Mouse (Mus musculus) urinary bladder, postnatal 4 days (tissue): ENCODE measurements around the gene Neurl4.
A peak's percentile ranks its signal among the peaks of the same experiment; 100 is the strongest.
"Not testable (repeated sequence)": the region's sequence is repeated elsewhere in the genome, so short reads cannot be mapped to it uniquely, and the experiment has no call there.

ENCODE experiments used
- DNase-seq, 2 experiments: peaks; one replicate each; pipeline ENCODE4 v3.0.0; 2021 to 2022; ENCODE audit warnings: low spot score in 2 of 2

The Neurl4 gene

GRCm38 (mm10) chr11:69900471-69901405, at the start of gene Neurl4, which contains the start of gene 2810408A11Rik:
Neurl4 (plus strand) TSS chr11:69901072.
2810408A11Rik (minus strand) TSS chr11:69900987.
- DNase-seq: peak; percentile 86 to 87

DNA sequence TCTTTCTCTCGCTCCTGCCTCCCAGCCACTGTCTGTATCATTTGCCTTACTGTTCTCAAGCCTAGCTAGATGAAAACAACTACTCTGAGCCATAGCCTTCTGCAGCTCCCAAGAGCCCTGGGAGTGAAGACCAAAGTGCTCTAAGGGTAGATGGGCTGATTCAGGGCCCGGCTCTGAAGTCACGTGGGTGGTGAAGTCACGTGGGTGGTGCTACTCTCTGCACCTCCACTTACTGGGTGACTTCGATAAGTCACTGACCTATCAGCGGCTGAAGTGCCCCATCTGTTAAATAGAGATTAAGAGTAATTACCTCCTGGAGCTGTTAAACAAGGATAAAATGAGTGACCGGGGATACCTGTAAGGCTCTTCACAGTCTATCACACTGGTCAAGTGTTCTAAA, 46.9 kb upstream of the Neurl4 start:
- no peak for DNase-seq

DNA sequence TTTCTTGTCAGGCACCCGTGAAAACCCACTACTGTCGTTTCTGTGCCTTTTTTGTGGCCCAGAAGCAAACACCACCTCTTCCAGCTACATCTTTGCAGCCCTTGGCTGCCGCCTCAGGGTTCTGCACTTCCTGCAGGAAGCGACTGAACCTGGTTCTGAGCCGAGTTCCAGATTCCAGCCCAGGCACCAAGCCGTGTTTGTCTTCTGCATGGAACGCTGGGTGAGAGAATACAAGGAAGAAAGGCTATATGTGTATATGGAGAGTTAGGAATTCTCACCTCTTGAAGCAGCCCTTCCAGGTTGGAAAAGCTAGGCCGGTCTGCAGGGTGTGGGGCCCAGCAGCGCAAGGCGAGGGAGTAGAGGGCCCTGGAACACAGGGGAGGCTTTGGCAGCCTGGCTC, 46.2 kb upstream of the Neurl4 start:
- DNase-seq: no peak

DNA sequence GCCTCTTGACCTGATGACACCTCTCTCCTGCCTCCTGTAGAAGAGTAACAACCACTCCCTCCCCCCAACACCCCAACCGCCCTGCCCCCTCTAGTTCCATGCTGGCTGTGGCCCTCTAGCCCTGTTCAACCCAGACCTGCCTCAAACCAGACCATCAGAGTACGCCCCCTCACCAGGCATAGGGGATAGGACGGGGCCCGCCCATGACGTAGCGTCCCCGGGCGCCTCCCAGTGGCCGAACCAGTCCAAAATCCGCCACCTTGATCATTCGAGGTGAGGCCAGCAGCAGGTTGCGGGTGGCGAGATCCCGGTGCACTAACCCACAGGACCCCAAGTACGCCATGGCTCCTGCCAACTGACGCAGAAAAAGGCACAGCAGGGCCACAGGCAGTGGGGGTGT, 45.5 kb upstream of the Neurl4 start:
- no peak for DNase-seq

DNA sequence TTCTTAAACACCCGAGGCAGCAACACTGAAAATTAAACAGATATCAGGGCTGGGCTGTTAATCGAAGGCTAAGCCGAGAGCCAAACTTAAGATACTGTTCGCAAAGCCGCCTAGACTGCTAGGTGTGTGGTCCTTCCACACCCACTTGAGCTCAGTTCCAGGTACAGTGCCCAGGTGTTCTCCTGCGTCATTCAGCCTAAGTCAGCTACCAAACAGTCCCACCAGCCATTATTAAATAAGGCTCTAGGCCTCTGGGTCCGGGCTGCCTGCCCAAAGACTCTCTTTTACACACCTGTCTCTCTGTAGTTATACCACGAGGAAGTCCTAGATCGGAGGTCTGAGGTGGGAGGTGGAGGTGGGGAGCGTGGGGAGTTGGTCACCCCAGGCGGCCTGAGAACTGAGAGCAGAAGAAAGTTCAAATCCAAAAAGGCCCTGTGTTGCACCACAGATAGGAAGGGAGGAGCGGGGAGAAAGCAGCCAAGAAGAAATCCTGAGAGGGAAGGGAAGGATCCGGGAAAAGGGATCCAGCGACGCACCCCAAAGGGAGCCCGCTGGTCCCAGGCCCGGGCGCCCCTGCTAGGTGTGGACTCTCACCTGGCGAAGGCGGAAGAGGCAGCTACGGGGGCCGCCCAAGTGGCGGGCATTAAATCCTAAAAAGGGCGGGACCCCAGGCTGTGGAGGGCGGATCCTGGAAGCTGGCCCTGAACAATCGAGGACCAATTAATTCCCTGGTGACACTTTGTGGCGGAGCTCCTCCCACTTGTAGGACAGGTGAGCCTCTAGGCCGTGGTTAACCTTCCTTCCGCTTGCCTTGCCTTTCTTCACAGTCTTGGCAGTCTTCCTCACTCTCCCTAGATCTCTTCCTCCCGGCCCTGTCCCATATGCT, 42.5 kb upstream of the Neurl4 start, which contains the start of gene Tnk1:
Gene Tnk1, minus strand, starts transcription at position 618 of the 886 bp plus-strand sequence.
- DNase-seq: no peak

DNA sequence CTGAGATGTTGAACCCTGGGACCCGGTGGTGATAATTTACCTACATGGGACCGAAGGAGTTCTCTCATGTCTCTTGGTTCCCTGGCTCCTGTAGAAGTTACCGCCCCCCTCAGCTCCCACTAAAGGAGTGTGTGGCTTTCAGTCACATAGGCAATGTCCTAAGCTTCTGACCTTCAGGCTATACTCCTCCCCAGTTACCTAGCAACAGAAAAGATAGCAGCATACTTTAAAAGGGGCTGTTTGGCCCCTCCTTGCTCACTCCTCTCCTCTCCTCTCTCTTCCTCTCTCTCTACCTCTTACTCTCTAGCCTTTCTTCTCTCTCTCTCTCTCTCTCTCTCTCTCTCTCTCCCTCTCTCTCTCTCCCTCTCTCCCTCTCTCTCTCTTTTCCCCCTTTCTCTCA, 37.1 kb upstream of the Neurl4 start:
- DNase-seq: not testable (repeated sequence)

GRCm38 (mm10) chr11:69864138-69864860, 36.6 kb upstream of the Neurl4 start:
- no peak for DNase-seq

GRCm38 (mm10) chr11:69865561-69865960, 35.3 kb upstream of the Neurl4 start:
- no peak for DNase-seq

GRCm38 (mm10) chr11:69867335-69867734, 33.5 kb upstream of the Neurl4 start:
- DNase-seq: no peak

DNA sequence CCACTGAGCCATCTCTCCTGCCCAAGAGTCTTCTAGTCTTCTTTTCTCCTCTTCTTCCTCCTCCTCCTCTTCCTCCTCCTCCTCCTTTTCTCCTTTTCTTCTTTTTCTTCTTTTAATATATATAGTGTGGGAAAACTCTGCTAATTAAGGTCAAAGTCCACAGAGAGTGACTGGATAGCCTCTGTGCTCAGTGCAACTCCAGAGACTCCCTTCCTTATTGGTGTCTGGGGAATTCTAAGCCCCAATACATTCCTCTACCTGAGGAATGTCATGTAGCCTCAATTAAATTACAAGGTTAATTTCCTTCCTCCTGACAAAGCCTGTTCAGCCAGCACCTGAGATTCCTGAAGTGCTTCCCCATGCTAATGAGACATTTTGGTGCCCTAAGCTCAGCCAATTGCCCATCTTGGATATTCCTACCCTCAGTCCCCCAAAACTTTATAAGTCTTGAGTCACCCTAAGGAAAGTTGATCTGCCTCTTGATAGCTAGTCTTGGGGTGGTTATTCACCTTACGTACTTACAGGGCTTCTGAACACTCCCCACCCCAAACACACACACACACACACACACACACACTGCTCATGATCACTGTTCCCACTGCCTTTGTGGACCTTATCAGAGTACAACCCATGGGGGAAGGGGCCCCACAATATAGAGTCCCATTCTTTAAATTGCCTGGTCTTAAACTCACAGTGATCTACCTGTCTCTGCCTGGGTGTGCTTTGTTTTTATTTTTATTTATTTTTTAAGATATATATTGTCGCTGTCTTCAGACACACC, 30.4 kb upstream of the Neurl4 start:
- DNase-seq: no peak

- DNase-seq: no peak
These were observed 29.1 kb upstream of the Neurl4 start for GRCm38 (mm10) chr11:69871822-69872221.

DNA sequence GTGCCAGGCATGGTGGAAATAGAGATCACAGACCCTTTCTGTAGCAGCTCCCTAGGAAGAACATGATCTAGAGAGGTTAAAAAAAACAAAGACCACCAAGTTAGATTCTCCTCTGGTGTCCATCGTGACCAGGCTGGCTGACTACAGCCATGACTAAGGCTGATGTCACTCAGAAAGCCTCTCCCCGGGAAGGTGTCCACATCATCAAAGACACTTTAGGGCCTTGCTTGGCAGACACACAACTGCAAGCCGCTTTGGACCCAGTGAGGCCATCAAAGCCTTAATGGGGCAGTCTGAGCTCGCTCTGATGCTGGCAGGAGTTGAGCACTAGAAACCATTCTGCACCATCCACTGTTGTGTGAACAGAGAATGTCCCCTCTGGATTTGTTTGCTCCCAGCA, 28.4 kb upstream of the Neurl4 start:
- DNase-seq: no peak

DNA sequence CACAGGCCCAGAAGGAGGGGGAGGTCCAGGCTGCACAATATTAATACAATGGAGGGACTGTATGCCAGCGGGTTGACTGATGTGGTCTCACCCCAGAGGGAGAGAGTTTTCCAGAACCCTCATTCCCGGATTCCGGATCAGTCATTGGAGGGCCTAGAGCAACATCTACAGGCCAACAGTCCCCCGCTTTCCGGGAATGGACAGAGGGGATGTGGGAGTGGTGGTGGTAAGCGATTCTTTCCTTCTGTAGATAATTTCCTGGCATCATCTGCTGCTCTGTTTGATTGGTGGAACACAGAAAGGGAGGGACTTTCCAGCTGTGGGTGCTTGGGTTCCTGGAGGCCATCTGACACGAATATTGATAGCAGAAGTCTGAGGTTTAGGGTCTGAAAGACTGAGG, 24.7 kb upstream of the Neurl4 start:
- DNase-seq: no peak

GRCm38 (mm10) chr11:69876867-69877266, 24.0 kb upstream of the Neurl4 start:
- DNase-seq: peak; percentile 85 to 92

GRCm38 (mm10) chr11:69877878-69878277, 23.0 kb upstream of the Neurl4 start, which contains the start of gene Tmem95:
Tmem95 (minus strand) TSS chr11:69878018.
- DNase-seq: no peak

DNA sequence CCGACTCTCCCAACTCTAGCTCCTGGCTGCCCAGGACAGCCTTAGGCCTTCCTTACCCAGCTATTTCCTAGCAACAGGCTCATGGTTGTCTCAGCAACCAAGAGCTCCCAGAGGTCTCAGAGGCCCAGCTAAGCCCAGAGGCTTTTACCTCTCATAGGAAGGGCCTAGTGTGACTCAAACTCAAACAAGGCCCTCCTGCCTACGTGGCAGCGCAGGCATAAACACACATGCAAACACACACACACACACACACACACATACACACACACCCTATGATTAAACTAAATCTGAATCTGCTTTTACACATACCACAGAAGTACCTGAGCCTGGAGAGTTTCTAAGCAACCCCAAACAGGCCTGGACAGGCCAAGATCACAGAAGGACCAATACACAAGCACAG, 22.5 kb upstream of the Neurl4 start:
- DNase-seq: no peak

- no peak for DNase-seq
These were observed 21.9 kb upstream of the Neurl4 start for GRCm38 (mm10) chr11:69878952-69879351.

DNA sequence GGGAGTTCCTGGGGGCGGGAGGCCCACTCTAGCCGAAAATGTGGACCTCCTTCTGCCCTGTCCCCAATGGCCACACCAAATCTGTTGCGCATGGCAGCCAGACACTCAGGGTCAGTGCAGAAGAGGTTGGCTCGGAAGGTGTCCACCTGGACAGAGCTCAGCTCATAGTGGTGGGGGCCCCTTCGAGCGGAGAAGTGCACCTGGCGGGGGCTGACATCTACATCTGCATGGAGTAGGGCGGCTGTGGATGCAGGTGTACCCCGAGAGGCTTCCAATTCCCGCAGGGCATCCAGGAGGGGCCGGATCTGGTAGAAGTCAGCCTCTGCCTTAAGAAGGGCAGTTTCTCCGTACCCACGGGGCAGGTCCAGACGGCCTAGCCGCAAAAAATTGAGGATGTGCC, 21.2 kb upstream of the Neurl4 start:
- DNase-seq: no peak

- DNase-seq: peak in 1 of 2 experiments; percentile 75
These were observed 20.4 kb upstream of the Neurl4 start for GRCm38 (mm10) chr11:69880506-69880852.

- peak; percentile 88 for DNase-seq
These were observed 19.8 kb upstream of the Neurl4 start, which contains the start of gene Kctd11 for GRCm38 (mm10) chr11:69880853-69881603. Kctd11 (minus strand) TSS chr11:69881406.
